Mouse (Mus musculus) liver, embryonic 14.5 days (tissue): ENCODE data around the gene H2-M10.3. TPM values are rescaled to one million over a fixed set of nuclear protein-coding genes. Genes with fewer than 3 reads are reported as not detected.
"Not testable (repeated sequence)": the region's sequence is repeated elsewhere in the genome, so short reads cannot be mapped to it uniquely, and the experiment has no call there.

ENCODE experiments used
- ATAC-seq: fragments of 200-750 bp; cut with Nextera tagmentation; 2 replicates; pipeline ENCODE4 v1.8.0; 2017; ENCODE audit warnings: moderate number of reproducible peaks, mild to moderate bottlenecking, moderate library complexity; ENCODE audit not compliant: insufficient read depth
- DNase-seq, 3 experiments: peaks; one replicate each; pipeline ENCODE4 v3.0.0-alpha.2; 2012 to 2013; ENCODE audit warnings: low read depth in 3 of 3, low spot score in 3 of 3
- H3K27ac ChIP-seq: fragments of 300-500 bp; sonication (generic); 2 replicates; pipeline ENCODE4 v1.5.1; 2014; ENCODE audit warnings: moderate library complexity, mild to moderate bottlenecking, control low read depth, inconsistent platforms
- H3K27me3 ChIP-seq: fragments of 300-500 bp; sonication (generic); 2 replicates; pipeline ENCODE4 v1.6.1; 2014; ENCODE audit warnings: mild to moderate bottlenecking, low read length, moderate library complexity; ENCODE audit not compliant: control insufficient read depth, insufficient read depth
- H3K36me3 ChIP-seq: fragments of 300-500 bp; sonication (generic); replicated peaks from 2 replicates; pipeline ENCODE4 v1.6.1; 2014; ENCODE audit warnings: low read depth; ENCODE audit not compliant: control insufficient read depth, insufficient read depth
- H3K4me1 ChIP-seq, 2 experiments: fragments of 200-500 bp in 1 of 2; fragments of 300-500 bp in 1 of 2; sonication (generic) in 1 of 2; replicated peaks; 2 replicates each; pipeline ENCODE4 v1.6.1; 2012 to 2014; ENCODE audit warnings: antibody characterized with exemption in 1 of 2, inconsistent platforms in 1 of 2, low read length in 1 of 2; ENCODE audit not compliant: control insufficient read depth in 2 of 2, insufficient read depth in 2 of 2
- H3K4me2 ChIP-seq: fragments of 300-500 bp; sonication (generic); 2 replicates; pipeline ENCODE4 v1.6.1; 2014; ENCODE audit warnings: low read depth, mild to moderate bottlenecking, control low read depth, moderate library complexity
- H3K4me3 ChIP-seq, 2 experiments: fragments of 200-500 bp in 1 of 2; fragments of 300-500 bp in 1 of 2; sonication (generic) in 1 of 2; 2 replicates each; pipeline ENCODE4 v1.5.1; 2012 to 2014; ENCODE audit warnings: low read depth in 2 of 2, low read length in 2 of 2, mild to moderate bottlenecking in 2 of 2, control low read depth in 1 of 2, inconsistent platforms in 1 of 2, moderate library complexity in 1 of 2; ENCODE audit not compliant: insufficient read depth in 1 of 2
- H3K9ac ChIP-seq: fragments of 300-500 bp; sonication (generic); replicated peaks from 2 replicates; pipeline ENCODE4 v1.6.1; 2014; ENCODE audit warnings: mild to moderate bottlenecking, control low read depth, moderate library complexity
- H3K9me3 ChIP-seq: fragments of 300-500 bp; sonication (generic); 2 replicates; pipeline ENCODE4 v1.6.1; 2016; ENCODE audit warnings: low read length, mixed read lengths; ENCODE audit not compliant: control insufficient read depth
- CTCF ChIP-seq: IDR thresholded peaks from 2 replicates; pipeline ENCODE4 v1.5.1; 2016; ENCODE audit warnings: antibody characterized with exemption, low read depth, control low read depth
- EP300 ChIP-seq: IDR thresholded peaks from 2 replicates; pipeline ENCODE4 v1.6.1; 2016; ENCODE audit warnings: antibody characterized with exemption, low read depth
- WGBS: fragments of 180-500 bp; shearing (Covaris S2); extraction: QIAGEN DNeasy Blood & Tissue Kit; methylation state at CpG from one replicate; pipeline ENCODE4 v1.1.7; 2014; ENCODE audit not compliant: insufficient replicate concordance; 5-methylcytosine and 5-hydroxymethylcytosine counted together
- polyA plus RNA-seq, 2 experiments: library from polyadenylated mRNA; depleted of rRNA in 1 of 2; stranded (reverse) in 1 of 2; unstranded in 1 of 2; fragments of >200 nt; fragmentation: Nextera tagmentation in 1 of 2; extraction: Ambion mirVana in 1 of 2; gene quantifications; 2 replicates each; pipeline versions ENCODE4 v1.2.1 to v1.2.3; 2012 to 2014

Gene H2-M10.3
- polyA plus RNA-seq (2012; rRNA removed): not detected in 2 replicates
- polyA plus RNA-seq (2014; fragmentation: Nextera tagmentation; extraction: Ambion mirVana): not detected in 2 replicates

DNA sequence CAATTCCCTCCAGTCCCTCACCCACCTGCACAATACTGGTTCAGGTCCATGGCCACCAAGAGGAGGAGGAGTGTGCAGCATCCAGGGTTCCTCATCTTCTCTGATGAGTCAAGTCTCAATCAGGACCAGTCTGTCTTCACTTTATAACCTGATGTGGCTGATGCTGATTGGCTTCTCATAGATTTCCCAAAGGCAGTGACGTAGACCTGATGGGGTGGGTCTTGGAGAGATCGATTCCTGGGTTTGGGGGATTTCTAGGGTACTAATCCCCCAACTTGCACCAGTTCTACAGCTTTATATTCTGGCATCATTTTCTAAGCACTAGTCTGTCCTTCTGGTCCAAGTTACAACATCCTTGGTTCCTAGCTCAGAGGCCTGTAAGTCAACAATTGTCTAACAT is at the start of gene H2-M10.3:
H2-M10.3 (minus strand) TSS at position 101 of the 400 bp plus-strand sequence.
- H3K27me3 ChIP-seq, H3K4me2 ChIP-seq, DNase-seq, ATAC-seq, H3K9me3 ChIP-seq, H3K9ac ChIP-seq, H3K27ac ChIP-seq, H3K4me3 ChIP-seq, H3K4me1 ChIP-seq, H3K36me3 ChIP-seq: not testable (repeated sequence)
- 67% methylated on average over 2 of the region's 2 CpGs for WGBS

DNA sequence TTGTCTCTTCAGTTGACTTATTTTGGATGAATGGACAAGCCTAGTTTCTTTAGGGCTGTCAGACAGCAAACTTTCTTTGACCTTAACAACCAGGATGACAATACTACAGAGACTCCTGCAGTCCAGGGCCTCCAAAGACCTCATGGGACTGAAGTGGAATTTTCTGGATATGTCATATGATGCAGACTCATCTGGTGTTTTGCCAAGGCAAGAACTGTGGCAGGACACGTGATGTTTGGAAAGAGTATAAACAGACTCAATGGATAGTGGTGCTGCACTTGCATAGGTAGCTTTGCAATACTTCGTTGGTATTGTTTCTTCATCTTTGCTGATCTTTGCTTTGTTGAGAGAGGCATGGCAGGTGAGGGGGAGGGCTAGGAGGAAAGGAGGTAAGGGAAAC is 49.2 kb upstream of the H2-M10.3 start:
- H3K9me3 ChIP-seq: no peaks in the 10 kb centered on the region
- H3K36me3 ChIP-seq: no peaks in the 10 kb centered on the region
- H3K4me3 ChIP-seq: no peak overlapping the region
- no peaks in the 10 kb centered on the region for H3K27me3 ChIP-seq
- ATAC-seq (no peak), DNase-seq (no peak)
- H3K4me1 ChIP-seq: no peaks in the 10 kb centered on the region
- WGBS: 31% methylated on average over 2 of the region's 2 CpGs
- no peak overlapping the region for H3K4me2 ChIP-seq
- TF ChIP-seq EP300 (no peak), CTCF (no peak)
- H3K9ac ChIP-seq: no peak overlapping the region
- no peak overlapping the region for H3K27ac ChIP-seq

DNA sequence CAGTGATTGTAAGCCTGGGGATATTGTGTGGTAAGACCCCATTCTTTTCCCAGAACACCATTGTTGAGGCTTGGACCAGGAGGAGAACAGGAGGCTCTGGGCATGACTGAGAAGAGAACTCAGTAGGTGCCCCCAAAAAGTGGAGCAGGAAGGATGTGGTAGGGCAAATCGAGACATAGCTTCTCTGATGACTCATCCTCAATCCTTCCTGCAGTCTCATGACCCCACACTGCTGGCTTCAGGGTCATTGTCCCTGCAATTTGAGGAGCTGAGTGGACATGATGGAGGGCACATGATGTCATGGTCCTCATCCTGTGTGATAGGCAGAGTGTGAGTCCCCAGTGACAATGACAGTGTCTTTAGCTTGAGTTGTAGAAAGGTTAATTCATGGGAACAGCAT is 47.2 kb upstream of the H2-M10.3 start:
- Histone ChIP-seq H3K4me2 (no peak overlapping the region), H3K9ac (no peak overlapping the region), H3K9me3 (no peaks in the 10 kb centered on the region), H3K27ac (no peak overlapping the region), H3K36me3 (no peaks in the 10 kb centered on the region), H3K27me3 (no peaks in the 10 kb centered on the region), H3K4me3 (no peak overlapping the region), H3K4me1 (no peaks in the 10 kb centered on the region)
- ATAC-seq: no peak
- 10% methylated on average over 1 of the region's 1 CpGs for WGBS
- no peak for DNase-seq
- TF ChIP-seq CTCF (no peak), EP300 (no peak)

GRCm38 (mm10) chr17:36414361-36414760 is 46.1 kb upstream of the H2-M10.3 start:
- Histone ChIP-seq H3K27me3 (no peaks in the 10 kb centered on the region), H3K4me1 (no peaks in the 10 kb centered on the region), H3K36me3 (no peaks in the 10 kb centered on the region), H3K4me3 (no peak overlapping the region), H3K27ac (no peak overlapping the region), H3K4me2 (no peak overlapping the region), H3K9me3 (no peaks in the 10 kb centered on the region), H3K9ac (no peak overlapping the region)
- TF ChIP-seq EP300 (no peak), CTCF (no peak)
- DNase-seq (no peak), ATAC-seq (no peak)
- WGBS: 37% methylated on average over 1 of the region's 1 CpGs

GRCm38 (mm10) chr17:36389907-36390306 is 21.7 kb upstream of the H2-M10.3 start:
- ATAC-seq: no peak
- no peak for DNase-seq
- Histone ChIP-seq H3K4me2 (no peak overlapping the region), H3K36me3 (no peaks in the 10 kb centered on the region), H3K9me3 (no peaks in the 10 kb centered on the region), H3K9ac (no peak overlapping the region), H3K27ac (no peak overlapping the region), H3K27me3 (no peaks in the 10 kb centered on the region), H3K4me3 (no peak overlapping the region), H3K4me1 (no peaks in the 10 kb centered on the region)
- TF ChIP-seq EP300: no peak
- TF ChIP-seq CTCF: no peak
- WGBS: 17% methylated on average over 2 of the region's 2 CpGs

DNA sequence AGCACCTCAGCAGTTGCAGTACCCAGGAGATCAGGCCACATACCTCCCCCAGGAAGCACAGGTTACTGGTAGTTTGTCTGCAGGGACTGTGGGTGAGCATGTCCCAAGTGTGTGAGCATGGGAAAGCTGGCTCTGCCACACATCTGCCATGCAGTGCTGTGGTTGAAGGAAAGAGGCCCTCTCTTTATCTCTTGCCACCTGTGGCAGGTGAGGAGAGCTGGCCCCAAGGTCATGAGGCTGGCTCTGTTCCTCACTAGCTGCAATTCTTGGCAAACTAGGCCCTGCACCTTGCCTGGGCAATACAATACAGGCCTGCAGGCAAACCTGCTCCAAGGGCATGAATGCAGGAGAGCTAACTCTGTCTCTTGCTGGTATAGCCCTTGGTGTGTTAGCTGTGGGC is 5.8 kb downstream of the H2-M10.3 start:
- not testable (repeated sequence) for H3K27ac ChIP-seq, H3K36me3 ChIP-seq, H3K4me1 ChIP-seq, H3K9me3 ChIP-seq, ATAC-seq, DNase-seq, H3K4me3 ChIP-seq, H3K9ac ChIP-seq, H3K27me3 ChIP-seq, H3K4me2 ChIP-seq
